ENCODE assay signal across 17 mouse cellular contexts in genomic region chr11:90200826-90201225, GRCm38 (mm10).
"Had no signal": no experiment of that assay in that cellular context is flagged by ENCODE, and none has a peak within 500 bp of the region (broad histone marks: within the 10 kb centered on the region; RNA-seq: fewer than 3 reads in every experiment).

No protein-coding gene starts in this region.

- H3K36me3 ChIP-seq: midbrain, embryonic 13.5 days; midbrain, embryonic 15.5 days; neural tube, embryonic 12.5 days had no signal

- DNase-seq: lung, adult 18-20 months; lung, embryonic 14.5 days; lung, postnatal 10 days; lung, postnatal 36 days; retina, postnatal 1 day; right cerebral cortex, adult 18-20 months; right cerebral cortex, postnatal 25 days; right cerebral cortex, postnatal 4 days; spleen, adult 18-20 months; thymus, adult 18-20 months; thymus, postnatal 25 days; thymus, postnatal 4 days had no signal

- H3K4me1 ChIP-seq: midbrain, embryonic 15.5 days; neural tube, embryonic 12.5 days had no signal

- ATAC-seq: midbrain, embryonic 13.5 days; midbrain, embryonic 15.5 days had no signal

- H3K27ac ChIP-seq: liver, embryonic 14.5 days; midbrain, embryonic 13.5 days; midbrain, embryonic 15.5 days; neural tube, embryonic 12.5 days had no signal

- H3K4me3 ChIP-seq: megakaryocyte, embryonic 14.5 days; midbrain, embryonic 13.5 days; midbrain, embryonic 15.5 days; neural tube, embryonic 12.5 days had no signal
